Mouse (Mus musculus) gastrocnemius, postnatal 36 days (tissue): ENCODE measurements around the gene Syngr2. TPM values are rescaled to one million over a fixed set of nuclear protein-coding genes. Genes with fewer than 3 reads are reported as not detected.

Source experiments
- DNase-seq, 2 experiments: peaks; one replicate each; pipeline ENCODE4 v3.0.0; 2022
- intact Hi-C: fragments of 180-260 bp; cut with DNase I; formaldehyde crosslinking; loops from one replicate; pipeline ENCODE4 v1.15.1; 2025
- long read RNA-seq, 2 experiments: library from polyadenylated mRNA; stranded (forward); transcript quantifications; one replicate each; pipeline ENCODE4 v2.0.0; 2021
- total RNA-seq, 2 experiments: library from RNA; stranded (reverse); gene quantifications; 2 replicates each; pipeline ENCODE4 v1.2.3; 2021

Gene Syngr2
- 100 to 1,000 TPM; 155 to 161 TPM for total RNA-seq
- long read RNA-seq, experiment 1, transcript Syngr2-201 (4 exons, 1,520 nt), result major isoform, 233 of 277 reads
- long read RNA-seq, experiment 1, partial matches to known transcripts, result 31 of 277 reads
- long read RNA-seq, experiment 1, other reads (novel, unspliced or antisense), result 6 of 277 reads
- long read RNA-seq, experiment 2, transcript Syngr2-202 (4 exons, 1,402 nt), result minor isoform, 6 of 295 reads
- long read RNA-seq, experiment 2, transcript Syngr2-201 (4 exons, 1,520 nt), result major isoform, 264 of 295 reads
- long read RNA-seq, experiment 2, partial matches to known transcripts, result 18 of 295 reads
- long read RNA-seq, experiment 2, other reads (novel, unspliced or antisense), result 1 of 295 reads

DNA sequence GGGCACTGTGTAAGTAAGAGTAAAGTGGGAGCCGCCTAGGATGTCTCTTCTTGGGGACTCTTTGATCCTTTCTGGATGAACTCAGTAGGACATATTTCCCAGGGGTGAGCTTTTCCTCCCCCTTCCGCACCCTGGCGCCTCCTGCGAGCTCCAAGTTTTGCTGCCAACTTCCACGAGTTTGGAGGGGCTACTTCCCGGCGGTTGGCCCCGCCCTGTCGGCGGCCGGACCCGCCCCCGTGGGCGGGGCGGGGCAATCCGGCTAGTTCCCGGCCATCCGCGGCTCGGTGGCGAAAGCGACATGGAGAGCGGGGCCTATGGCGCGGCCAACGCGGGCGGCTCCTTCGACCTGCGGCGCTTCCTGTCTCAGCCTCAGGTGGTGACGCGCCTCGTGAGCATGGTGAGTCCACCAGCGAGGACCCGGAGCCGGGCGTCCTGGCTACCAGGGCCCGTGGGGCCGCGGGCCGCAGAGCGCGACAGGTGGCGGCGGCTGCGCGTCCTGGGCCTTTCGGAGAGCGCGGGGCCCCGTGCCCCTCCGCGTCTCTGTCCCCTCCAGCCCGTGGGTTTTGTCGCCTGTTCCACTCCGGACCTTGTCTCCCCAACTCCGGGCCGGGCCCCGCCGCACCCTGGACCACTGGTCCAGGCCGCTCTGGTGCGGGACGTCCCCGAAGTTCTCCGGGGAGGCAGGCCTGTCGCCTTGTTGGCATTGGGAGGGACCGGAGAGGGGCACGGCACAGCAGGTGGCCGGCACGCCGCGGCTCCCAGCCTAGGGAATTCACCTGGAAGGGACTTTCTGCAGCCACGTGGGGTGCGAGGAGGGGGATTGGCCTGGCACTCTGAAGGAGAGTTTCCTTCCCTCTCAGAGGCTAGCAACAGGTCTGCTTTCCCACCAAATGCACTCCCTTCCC, at the start of gene Syngr2, which contains the start of gene Gm20708:
Gene Syngr2, plus strand, starts transcription at position 262 of the 905 bp plus-strand sequence.
Gene Gm20708, plus strand, starts transcription at position 262 of the 905 bp plus-strand sequence.
- peak; percentile 69 to 72 for DNase-seq

GRCm38 (mm10) chr11:117760374-117761119, 48.9 kb upstream of the Syngr2 start:
- DNase-seq, result peak in 1 of 2 experiments; percentile 13
- intact Hi-C loops, result no loop called here

More for the DNA sequence above, at the start of gene Syngr2, which contains the start of gene Gm20708:
- intact Hi-C loops, result no loop called here

- no peak for DNase-seq
- intact Hi-C loops, result no loop called here
Measured at GRCm38 (mm10) chr11:117761801-117762200, 47.7 kb upstream of the Syngr2 start.

GRCm38 (mm10) chr11:117762246-117762645, 47.2 kb upstream of the Syngr2 start:
- DNase-seq, result no peak
- intact Hi-C loops, result no loop called here

- no peak for DNase-seq
- intact Hi-C loops, result no loop called here
Measured at GRCm38 (mm10) chr11:117764319-117764718, 45.1 kb upstream of the Syngr2 start.

DNA sequence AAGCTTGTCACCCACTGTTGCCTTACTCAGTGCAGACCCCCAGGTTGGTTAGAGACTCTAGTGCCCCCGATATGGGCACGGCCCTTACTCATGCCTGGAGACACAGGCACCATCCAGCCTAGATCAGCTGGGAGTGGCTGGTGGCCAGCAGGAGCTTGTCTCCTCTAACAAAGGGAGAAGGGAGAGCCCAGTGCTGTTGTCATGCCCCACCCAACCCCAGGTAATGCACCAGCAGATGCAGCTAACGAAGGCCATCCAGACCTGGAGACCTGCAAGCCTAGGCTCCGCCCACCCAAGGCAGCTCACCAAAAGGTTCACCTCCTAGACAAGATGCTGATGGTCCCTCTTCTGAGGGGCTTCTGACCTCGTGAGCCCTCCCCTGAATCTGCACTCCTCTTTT, 44.1 kb upstream of the Syngr2 start:
- intact Hi-C loops, result no loop called here
- DNase-seq, result peak in 1 of 2 experiments; percentile 13

DNA sequence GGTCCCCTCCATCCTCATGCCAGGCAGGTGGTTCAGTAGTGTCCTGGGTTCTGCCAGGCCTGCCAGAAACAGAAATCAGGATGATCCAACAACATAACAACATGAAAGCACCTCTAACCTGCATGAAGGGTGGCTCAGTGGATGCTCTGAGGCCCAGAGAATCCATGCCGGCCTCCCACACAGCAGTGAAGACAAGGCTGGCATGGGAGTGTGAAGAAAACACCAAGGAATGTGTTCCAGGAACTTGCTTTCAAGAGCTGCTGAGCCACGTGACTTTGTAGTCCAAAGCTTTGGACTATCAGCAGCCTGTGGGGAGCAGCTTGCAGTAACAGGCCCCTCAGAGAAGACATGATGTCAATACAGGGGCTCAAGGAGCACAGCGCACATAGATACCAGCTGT, 43.2 kb upstream of the Syngr2 start:
- intact Hi-C loops, result no loop called here
- DNase-seq, result peak in 1 of 2 experiments; percentile 11

GRCm38 (mm10) chr11:117768725-117769682, 40.5 kb upstream of the Syngr2 start:
- peak in 1 of 2 experiments; percentile 13 for DNase-seq
- intact Hi-C loops, result no loop called here

DNA sequence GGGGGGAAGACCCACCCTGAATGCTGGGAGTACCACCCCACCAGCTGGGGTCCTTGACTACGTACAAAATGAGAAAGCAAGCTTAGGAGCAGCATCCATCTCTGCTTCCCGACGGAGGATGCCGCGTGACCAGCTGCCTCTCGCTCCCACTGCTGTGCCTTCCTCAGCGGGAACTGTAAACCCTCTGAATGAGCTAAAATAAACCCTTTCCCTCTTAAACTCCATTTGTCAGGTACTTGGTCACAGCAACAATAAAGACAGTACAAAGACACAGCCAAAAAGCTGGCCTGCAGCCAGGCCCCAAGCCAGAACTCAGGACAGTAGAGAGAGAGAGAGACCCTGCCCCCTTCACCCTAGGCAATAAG, 39.8 kb upstream of the Syngr2 start:
- no peak for DNase-seq
- intact Hi-C loops, result no loop called here

DNA sequence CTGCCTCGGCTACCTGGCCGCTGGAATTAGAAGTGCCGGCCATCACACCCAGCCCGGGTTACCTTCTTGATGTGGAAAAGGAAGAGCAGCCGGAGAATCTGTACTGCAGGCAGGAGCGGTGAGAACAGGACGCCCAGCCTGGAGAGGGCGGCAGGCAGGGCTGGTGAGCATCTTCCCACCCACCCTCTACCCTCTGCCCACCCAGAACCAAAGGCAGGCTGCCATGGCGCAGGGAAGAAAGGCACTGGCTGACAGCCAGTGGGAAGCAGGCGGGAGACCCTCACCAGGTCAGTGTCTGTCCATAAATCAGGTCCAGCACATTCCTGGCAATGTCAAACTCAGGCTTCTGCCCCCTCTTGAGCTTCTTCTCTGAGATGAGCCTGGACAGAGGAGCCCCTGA, 39.1 kb upstream of the Syngr2 start:
- intact Hi-C loops, result no loop called here
- no peak for DNase-seq

DNA sequence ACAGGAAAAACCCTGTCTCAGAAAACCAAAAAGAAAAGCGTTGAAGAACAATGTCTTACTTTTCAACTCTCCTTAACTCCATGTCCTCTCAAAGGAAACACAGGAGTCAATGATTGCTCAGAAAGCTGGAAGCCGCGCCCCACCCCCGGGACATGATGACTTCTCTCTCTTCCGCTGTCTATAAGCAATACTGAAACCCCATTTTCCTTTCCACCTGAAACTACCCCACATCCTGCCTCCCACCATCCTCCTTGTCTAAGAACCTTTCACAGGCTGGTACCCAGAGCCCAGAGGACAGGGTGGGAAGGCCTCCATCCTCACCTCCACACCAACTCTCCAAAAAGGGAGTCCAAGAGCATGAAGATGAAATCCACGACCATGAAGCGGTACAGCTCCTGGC, 37.1 kb upstream of the Syngr2 start:
- intact Hi-C loops, result no loop called here

DNA sequence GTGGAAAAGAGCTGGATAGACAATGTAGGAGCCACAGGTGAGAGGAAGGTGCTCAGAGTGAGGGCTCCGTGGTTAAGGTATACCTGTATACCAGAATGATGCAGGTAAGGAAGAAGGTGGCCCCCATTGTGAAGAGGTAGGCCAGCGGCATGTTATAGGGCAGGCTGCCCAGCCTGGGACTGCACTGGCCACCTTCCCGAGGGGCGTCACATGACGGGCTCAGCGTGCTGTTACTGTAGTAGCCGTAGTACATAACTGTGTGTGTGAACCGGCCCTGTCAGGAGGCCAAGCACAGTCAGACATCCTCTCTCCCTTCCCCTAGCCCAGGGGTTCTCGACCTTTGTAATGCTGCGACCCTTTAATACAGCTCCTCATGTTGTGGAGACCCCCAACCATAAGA, 34.5 kb upstream of the Syngr2 start:
- no peak for DNase-seq
- intact Hi-C loops, result no loop called here

More for the DNA sequence above, 37.1 kb upstream of the Syngr2 start:
- DNase-seq, result no peak

DNA sequence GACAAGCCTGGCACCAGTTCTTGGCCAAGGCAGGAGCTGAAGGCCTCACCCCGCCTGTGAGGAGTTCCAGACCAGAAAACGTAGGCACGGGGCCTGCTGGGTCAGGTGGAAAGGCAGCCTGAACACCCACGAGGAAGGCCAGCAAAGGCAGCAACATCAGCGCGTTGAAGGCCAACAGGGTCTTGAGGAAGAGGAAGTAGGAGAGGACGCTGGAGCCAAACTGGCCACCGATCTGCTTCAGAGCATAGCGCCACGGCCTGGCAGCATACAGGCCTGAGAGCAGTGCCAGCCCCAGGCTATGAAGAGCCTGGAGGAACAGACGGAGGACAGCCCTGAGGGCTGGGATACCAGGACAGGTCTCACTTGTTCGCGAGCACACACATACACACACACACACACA, 33.9 kb upstream of the Syngr2 start:
- DNase-seq, result no peak
- intact Hi-C loops, result no loop called here

DNA sequence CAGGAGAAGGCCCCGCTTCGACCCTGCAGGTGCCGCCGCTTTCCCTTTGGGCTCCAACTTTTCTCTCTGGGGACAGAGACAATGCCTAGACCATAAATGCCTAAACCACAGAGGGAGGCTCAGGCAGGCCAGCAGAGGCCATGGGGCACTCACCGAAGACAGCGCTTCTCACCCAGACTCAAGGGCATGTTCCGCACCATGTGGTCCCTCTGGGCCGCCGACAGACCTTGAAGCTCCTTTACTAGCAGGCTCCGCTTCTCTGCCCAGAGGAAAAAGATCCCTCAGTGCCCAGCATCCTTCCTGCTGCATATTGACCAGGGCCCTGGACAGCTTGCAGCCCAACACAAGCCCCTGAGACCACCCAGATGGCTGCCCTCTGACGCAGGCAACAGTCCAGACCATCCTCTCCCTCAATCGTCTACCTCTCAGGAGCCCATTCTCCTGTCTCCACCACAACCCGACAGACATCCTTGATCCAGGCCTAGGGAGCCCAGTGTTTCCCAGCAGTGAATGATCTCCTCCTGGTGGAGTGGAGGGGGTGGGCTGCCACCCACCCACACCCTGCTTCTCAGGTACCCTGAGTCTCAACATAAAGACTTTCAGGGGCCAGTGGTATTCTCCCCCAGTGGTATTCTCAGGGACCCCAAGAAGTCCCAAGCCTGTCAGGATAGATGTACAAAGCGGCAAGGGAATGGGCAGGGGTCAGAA, 33.2 kb upstream of the Syngr2 start:
- intact Hi-C loops, result no loop called here
- no peak for DNase-seq

- intact Hi-C loops, result no loop called here
- no peak for DNase-seq
Measured at GRCm38 (mm10) chr11:117777111-117777510, 32.4 kb upstream of the Syngr2 start.

DNA sequence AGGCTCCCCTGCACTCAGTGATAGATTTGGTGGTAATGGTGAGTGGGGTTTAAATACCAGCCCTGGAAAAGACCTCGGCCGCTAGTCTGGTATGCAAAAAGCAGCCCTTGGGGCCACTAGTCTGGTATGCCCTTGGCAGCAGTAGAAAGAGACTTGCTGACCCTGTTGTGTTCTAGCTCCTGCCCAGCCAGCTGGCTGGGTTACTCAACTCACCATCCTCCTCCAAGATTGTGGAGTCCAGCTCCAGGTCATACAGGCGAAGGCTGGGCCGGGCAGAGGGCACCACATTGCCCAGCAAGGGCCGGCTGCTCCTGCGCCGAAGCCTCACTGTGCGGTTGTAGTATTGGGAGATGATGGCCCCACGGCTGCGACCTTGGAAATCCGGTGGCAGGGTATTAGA, 31.4 kb upstream of the Syngr2 start:
- DNase-seq, result no peak
- intact Hi-C loops, result no loop called here

DNA sequence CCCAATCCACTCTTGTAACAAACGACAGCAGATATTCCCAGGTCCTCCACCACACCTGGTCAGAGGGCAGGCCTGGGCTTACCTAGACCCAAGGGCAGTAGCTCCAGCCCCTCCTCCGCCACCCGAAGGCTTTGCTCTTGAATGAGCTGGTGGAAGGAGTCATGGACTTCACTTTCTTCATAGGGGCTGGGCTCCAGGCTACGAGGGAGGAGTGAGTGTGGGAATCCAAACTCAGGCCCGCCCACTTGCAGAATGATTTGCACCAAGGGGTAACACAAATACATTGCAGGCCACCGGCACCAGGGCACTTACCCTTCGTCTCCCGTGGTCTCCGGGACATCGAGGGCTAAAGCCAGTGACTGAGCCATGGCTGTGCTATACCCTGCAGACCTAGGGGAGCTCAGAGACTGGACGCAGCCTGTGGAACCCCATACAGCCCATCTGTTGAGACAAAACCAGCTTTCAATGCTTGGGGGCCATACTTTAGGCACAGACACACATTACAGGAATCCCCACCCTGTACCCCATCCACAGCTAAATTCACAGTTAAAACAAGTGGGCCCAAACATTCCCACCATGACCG, 30.5 kb upstream of the Syngr2 start:
- no peak for DNase-seq
- intact Hi-C loops, result no loop called here

DNA sequence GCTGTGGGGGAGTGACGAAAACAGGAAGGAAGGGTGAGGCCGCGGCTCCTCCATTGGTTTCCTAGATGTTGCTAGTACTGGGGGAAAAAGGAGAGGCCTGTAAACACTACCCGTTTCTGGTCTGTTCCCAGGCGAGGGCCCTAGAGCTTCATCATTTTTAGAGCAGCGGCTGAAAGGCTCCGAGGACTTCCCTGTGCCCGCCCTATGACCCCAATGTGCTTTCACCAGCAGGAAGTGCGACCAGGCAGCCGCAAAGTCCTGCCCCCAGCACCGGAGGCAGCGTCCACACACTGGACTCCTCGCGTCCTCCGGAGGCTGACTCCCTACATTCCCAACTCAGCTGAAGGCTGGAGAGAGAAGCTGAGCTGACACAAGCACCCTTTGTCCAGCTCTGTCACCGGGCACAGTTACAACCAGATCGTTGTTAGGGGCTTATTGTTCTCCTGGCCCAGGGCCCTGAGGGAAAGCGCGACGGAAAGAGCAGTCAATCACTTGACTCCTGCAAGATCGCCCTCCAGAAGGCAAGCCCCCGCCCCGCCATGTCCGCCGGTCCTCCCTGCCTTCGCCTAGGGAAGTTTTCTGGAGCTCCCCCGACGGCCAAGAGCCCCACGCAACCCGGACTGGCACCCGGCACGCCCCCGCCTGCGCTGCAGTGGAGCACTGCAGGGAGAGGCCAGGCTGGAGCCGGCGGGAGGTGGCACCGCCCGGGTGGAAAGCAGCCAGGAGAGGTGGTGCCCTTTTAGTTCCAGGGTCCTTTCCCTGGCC, 29.9 kb upstream of the Syngr2 start:
- peak in 1 of 2 experiments; percentile 51 for DNase-seq
- intact Hi-C loops, result no loop called here
